Mouse (Mus musculus) midbrain, embryonic 15.5 days (tissue): ENCODE results near the gene H2-Q6. TPM values are rescaled to one million over a fixed set of nuclear protein-coding genes. Genes with fewer than 3 reads are reported as not detected.
"Not testable (repeated sequence)": the region's sequence is repeated elsewhere in the genome, so short reads cannot be mapped to it uniquely, and the experiment has no call there.

ENCODE experiments used
- ATAC-seq: fragments of 200-750 bp; cut with Nextera tagmentation; replicated peaks from 2 replicates; pipeline ENCODE4 v1.8.0; 2017; ENCODE audit warnings: moderate TSS enrichment
- H3K27ac ChIP-seq: fragments of 300-500 bp; sonication (generic); 2 replicates; pipeline ENCODE4 v1.5.1; 2015; ENCODE audit warnings: mild to moderate bottlenecking, inconsistent platforms
- H3K27me3 ChIP-seq: fragments of 300-500 bp; sonication (generic); replicated peaks from 2 replicates; pipeline ENCODE4 v1.6.1; 2015; ENCODE audit warnings: inconsistent platforms
- H3K36me3 ChIP-seq: fragments of 300-500 bp; sonication (generic); replicated peaks from 2 replicates; pipeline ENCODE4 v1.6.1; 2015; ENCODE audit warnings: inconsistent platforms
- H3K4me1 ChIP-seq: fragments of 300-500 bp; sonication (generic); 2 replicates; pipeline ENCODE4 v1.6.1; 2015; ENCODE audit warnings: inconsistent platforms
- H3K4me2 ChIP-seq: fragments of 300-500 bp; sonication (generic); 2 replicates; pipeline ENCODE4 v1.6.1; 2015; ENCODE audit warnings: inconsistent platforms, mild to moderate bottlenecking, moderate library complexity
- H3K4me3 ChIP-seq: fragments of 300-500 bp; sonication (generic); 2 replicates; pipeline ENCODE4 v1.5.1; 2015; ENCODE audit warnings: mild to moderate bottlenecking, inconsistent platforms
- H3K9ac ChIP-seq: fragments of 300-500 bp; sonication (generic); 2 replicates; pipeline ENCODE4 v1.6.1; 2015; ENCODE audit warnings: mild to moderate bottlenecking, inconsistent platforms
- H3K9me3 ChIP-seq: fragments of 300-500 bp; sonication (generic); 2 replicates; pipeline ENCODE4 v1.6.1; 2016; ENCODE audit warnings: inconsistent platforms
- WGBS: fragments of 180-500 bp; shearing (Covaris S2); methylation state at CpG from one replicate; pipeline ENCODE4 v1.1.7; 2015; ENCODE audit warnings: mixed read lengths; 5-methylcytosine and 5-hydroxymethylcytosine counted together
- polyA plus RNA-seq: library from polyadenylated mRNA; unstranded; fragments of >200 nt; fragmentation: Nextera tagmentation; extraction: Ambion mirVana; gene quantifications from 2 replicates; pipeline ENCODE4 v1.2.1, GENCODE M21; 2015

H2-Q6 gene
- polyA plus RNA-seq, 1 experiment from 2014 or later = 0.89 TPM

DNA sequence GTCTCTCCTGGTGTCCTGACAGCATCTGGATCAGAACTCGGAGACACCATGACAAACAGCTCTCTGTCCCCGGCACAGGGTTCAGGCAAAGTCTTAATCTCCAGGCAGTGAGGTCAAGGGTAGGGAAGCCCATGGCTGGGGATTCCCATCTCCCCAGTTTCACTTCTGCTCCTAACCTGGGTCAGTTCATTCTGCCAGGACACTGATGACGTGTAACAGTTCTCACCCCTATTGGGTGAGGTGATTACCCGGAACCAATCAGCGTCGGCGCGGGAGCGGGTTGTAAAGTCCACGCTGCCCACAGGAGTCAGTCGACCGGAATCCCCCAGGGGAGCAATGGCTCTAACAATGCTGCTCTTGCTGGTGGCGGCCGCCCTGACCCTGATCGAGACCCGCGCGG lies 14.2 kb downstream of the H2-Q6 start, which contains the start of gene H2-Q7:
Gene H2-Q7, plus strand, starts transcription at position 271 of the 400 bp plus-strand sequence.
- H3K9me3 ChIP-seq, H3K27ac ChIP-seq, H3K36me3 ChIP-seq, H3K4me1 ChIP-seq: not testable (repeated sequence)
- Histone ChIP-seq H3K27me3 (peaks cover 11% of the 10 kb centered on the region; the same call in 1 of the 2 replicates), H3K9ac (peak within 1 kb of the TSS; percentile 32), H3K4me3 (peak within 1 kb of the TSS; percentile 44), H3K4me2 (peak within 1 kb of the TSS; percentile 81)
- peak; percentile 90 for ATAC-seq
- 1% methylated on average over 18 of the region's 18 CpGs for WGBS

DNA sequence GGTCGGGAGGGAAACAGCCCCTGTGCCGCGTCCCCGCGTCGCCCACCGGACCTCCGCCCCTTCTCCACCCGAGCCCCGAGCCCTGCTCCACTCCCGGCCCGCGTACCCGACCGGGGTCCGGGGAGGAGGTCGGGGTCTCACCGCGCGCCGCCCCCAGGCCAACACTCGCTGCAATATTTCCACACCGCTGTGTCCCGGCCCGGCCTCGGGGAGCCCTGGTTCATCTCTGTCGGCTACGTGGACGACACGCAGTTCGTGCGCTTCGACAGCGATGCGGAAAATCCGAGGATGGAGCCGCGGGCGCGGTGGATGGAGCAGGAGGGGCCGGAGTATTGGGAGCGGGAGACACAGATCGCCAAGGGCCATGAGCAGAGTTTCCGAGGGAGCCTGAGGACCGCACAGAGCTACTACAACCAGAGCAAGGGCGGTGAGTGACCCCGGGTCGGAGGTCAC lies 14.7 kb downstream of the H2-Q6 start:
- peak; percentile 77 for ATAC-seq
- H3K27ac ChIP-seq, H3K4me1 ChIP-seq, H3K36me3 ChIP-seq, H3K9me3 ChIP-seq: not testable (repeated sequence)
- Histone ChIP-seq H3K9ac (peak overlapping the region; percentile 32), H3K4me2 (peak overlapping the region; percentile 81), H3K4me3 (peak overlapping the region; percentile 44), H3K27me3 (peaks cover 11% of the 10 kb centered on the region; the same call in 1 of the 2 replicates)
- WGBS = 2% methylated on average over 46 of the region's 48 CpGs

DNA sequence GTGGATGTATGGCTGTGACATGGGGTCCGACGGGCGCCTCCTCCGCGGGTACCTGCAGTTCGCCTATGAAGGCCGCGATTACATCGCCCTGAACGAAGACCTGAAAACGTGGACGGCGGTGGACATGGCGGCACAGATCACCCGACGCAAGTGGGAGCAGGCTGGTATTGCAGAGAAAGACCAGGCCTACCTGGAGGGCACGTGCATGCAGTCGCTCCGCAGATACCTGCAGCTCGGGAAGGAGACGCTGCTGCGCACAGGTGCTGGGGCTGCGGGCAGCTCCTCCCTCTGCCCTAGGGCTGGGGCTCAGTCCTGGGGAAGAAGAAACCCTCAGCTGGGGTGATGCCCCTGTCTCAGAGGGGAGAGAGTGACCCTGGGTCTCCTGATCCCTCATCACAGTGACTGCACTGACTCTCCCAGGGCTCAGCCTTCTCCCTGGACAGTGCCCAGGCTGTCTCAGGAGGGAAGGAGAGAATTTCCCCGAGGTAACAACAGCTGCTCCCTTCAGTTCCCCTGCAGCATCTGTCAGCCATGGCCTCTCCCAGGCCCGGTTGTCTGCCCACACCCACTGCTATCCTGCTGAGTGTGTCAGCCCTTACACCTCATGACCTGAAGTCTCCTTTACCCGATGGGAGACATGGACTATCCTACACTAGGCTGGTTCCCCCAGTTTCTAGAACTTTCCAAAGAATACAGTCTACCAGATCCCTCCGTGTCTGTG lies 15.4 kb downstream of the H2-Q6 start:
- not testable (repeated sequence) for H3K36me3 ChIP-seq

DNA sequence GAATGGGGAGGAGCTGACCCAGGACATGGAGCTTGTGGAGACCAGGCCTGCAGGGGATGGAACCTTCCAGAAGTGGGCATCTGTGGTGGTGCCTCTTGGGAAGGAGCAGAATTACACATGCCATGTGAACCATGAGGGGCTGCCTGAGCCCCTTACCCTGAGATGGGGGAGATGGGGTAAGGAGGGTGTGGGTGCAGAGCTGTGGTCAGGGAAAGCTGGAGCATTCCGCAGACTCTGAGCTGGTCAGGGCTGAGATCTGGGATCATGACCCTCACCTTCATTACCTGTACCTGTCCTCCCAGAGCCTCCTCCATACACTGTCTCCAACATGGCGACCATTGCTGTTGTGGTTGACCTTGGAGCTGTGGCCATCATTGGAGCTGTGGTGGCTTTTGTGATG lies 17.7 kb downstream of the H2-Q6 start:
- not testable (repeated sequence) for H3K4me1 ChIP-seq, H3K4me3 ChIP-seq, H3K4me2 ChIP-seq, H3K9me3 ChIP-seq, H3K36me3 ChIP-seq, H3K27ac ChIP-seq, H3K9ac ChIP-seq, ATAC-seq
- H3K27me3 ChIP-seq = peaks cover 11% of the 10 kb centered on the region; the same call in 1 of the 2 replicates
- WGBS = 91% methylated on average over 2 of the region's 2 CpGs

More for the DNA sequence above, 15.4 kb downstream of the H2-Q6 start:
- H3K9ac ChIP-seq, H3K4me3 ChIP-seq, H3K9me3 ChIP-seq, H3K27ac ChIP-seq, H3K4me1 ChIP-seq: not testable (repeated sequence)
- Histone ChIP-seq H3K4me2 (peak overlapping the region; percentile 81; the same call in 1 of the 2 replicates), H3K27me3 (peaks cover 11% of the 10 kb centered on the region; the same call in 1 of the 2 replicates)
- 52% methylated on average over 27 of the region's 27 CpGs for WGBS
- ATAC-seq = 0 out of 2 replicates have a peak, but pooled peaks have one; percentile 10

DNA sequence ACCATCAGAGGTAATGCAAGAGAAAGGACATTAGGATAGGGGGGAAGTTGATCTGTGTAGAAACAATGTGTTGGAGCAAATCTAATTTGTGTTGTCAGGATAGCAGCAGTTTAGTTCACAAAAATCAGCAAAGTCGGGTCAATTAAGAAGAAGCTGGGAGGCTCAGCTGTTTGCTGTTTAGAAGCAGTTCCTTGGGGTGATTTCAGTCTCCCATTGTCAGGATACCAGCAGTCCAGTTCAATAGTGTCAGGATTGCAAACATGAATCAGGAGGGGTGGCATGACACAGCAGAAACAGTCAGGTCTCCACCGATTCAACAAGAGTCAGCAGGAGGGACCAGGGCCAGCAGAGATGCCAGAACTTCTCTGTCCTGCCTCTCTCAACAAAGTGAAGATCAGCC lies 19.9 kb downstream of the H2-Q6 start:
- not testable (repeated sequence) for H3K27me3 ChIP-seq, H3K27ac ChIP-seq, H3K4me3 ChIP-seq, ATAC-seq, H3K36me3 ChIP-seq, H3K9ac ChIP-seq, H3K4me2 ChIP-seq, H3K9me3 ChIP-seq, H3K4me1 ChIP-seq
- 89% methylated on average over 2 of the region's 2 CpGs for WGBS

DNA sequence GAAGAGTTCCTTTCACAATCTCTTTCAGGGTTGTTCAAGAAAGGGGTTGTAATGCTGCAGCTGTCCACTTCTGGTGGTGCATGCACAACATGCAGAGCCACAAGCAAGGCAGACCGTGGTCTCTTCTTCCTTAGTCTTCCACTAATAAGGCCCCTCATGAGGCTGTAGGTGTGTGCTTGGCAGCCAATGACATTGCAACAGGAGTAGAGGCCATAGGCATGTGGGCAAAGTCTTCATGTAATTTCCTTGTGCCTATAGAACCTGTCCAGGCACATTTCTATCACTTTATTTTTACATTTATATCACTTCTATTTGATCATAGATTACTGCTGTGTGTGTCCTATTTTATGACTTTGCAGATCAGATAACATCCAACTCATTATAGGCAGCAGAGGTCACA lies 33.6 kb downstream of the H2-Q6 start:
- H3K27me3 ChIP-seq, H3K4me3 ChIP-seq, H3K36me3 ChIP-seq, H3K4me2 ChIP-seq, H3K4me1 ChIP-seq, H3K9ac ChIP-seq, ATAC-seq, H3K9me3 ChIP-seq, H3K27ac ChIP-seq: not testable (repeated sequence)
- no CpG with 5 or more reads among the region's 1 CpGs for whole genome bisulfite sequencing

DNA sequence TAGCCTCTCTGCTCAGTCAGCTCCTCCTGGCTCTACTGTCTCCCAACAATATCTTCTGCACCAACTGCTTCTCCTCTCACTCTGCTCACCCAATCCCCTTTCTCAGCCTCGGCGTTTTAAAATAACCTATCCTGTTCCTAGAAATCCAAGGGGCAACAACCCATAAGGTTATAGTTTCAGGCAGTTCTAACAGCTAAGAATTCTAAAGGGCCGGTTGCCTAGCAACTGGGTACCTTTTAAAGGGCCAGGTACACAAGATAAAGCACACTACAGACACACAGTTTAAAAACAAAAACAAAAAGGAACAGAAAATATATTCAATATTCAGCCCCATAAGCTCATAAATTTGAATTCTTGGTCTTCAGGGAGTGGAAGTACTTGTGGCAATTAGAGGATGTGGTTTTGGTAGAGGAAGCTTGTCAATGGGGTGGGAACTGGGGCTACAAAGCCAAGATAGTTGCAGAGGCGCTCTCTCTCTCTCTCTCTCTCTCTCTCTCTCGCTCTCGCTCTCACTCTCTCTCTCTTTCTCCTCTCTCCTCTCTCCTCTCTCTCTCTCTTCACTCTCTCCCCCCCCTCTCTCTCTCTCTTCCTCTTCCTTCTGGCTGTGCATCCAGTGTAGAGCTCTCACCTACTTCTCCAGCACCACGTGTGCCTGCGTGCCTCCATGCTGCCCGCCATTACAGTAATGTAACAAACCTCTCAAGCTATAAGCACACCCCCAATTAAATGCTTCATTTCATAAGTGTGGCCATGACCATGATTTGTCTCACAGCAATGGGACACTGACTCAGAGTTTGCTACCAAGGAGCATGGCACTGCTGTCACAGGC lies 36.1 kb downstream of the H2-Q6 start:
- peak; percentile 93 for ATAC-seq
- H3K27me3 ChIP-seq, H3K27ac ChIP-seq, H3K9ac ChIP-seq, H3K4me2 ChIP-seq, H3K4me1 ChIP-seq, H3K36me3 ChIP-seq, H3K9me3 ChIP-seq, H3K4me3 ChIP-seq: not testable (repeated sequence)
- WGBS = 43% methylated on average over 3 of the region's 9 CpGs

DNA sequence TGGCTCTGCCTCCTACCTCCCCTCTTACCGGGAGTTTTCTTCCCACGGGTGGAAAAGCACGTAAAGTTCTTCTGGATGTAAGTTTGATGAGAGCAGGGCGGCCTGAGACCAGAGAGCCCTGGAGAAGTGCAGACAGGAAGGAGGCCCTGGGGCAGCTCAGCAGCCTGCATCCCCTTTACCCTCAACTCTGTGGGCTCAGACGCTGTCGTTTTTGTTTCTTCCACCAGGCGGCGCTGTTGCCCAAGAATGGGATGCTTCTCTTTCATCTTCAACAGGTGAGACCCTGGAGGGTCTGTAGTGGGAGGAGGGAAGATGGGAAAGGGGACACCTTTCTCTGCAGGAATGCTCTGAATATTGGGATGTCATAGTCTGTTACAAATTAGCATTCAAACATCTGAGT lies 41.0 kb downstream of the H2-Q6 start:
- peaks cover 23% of the 10 kb centered on the region for H3K27me3 ChIP-seq
- not testable (repeated sequence) for H3K4me3 ChIP-seq, H3K36me3 ChIP-seq, H3K27ac ChIP-seq, H3K9me3 ChIP-seq, H3K4me2 ChIP-seq, ATAC-seq, H3K9ac ChIP-seq
- WGBS = 10% methylated on average over 8 of the region's 8 CpGs
- peaks cover 10% of the 10 kb centered on the region for H3K4me1 ChIP-seq

DNA sequence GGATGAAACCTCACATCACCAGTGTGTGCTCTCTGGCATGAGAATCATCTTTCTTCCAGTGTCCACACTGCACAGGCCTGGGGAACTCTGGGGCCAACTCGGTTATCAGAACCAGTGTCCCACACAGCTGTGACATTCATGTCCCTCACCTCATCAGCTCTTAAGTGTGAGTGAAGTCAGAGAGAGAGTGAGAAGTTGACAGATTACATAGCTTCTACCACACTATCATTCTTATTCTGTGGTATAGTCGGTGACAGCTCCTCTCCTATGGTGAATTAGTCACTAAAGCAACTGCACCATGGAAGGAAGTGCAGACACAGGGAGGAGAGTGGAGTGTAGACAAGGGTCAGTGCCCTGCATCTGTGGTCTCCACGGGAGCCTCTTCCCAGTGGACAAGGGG lies 44.3 kb downstream of the H2-Q6 start:
- H3K9ac ChIP-seq = not testable (repeated sequence)

DNA sequence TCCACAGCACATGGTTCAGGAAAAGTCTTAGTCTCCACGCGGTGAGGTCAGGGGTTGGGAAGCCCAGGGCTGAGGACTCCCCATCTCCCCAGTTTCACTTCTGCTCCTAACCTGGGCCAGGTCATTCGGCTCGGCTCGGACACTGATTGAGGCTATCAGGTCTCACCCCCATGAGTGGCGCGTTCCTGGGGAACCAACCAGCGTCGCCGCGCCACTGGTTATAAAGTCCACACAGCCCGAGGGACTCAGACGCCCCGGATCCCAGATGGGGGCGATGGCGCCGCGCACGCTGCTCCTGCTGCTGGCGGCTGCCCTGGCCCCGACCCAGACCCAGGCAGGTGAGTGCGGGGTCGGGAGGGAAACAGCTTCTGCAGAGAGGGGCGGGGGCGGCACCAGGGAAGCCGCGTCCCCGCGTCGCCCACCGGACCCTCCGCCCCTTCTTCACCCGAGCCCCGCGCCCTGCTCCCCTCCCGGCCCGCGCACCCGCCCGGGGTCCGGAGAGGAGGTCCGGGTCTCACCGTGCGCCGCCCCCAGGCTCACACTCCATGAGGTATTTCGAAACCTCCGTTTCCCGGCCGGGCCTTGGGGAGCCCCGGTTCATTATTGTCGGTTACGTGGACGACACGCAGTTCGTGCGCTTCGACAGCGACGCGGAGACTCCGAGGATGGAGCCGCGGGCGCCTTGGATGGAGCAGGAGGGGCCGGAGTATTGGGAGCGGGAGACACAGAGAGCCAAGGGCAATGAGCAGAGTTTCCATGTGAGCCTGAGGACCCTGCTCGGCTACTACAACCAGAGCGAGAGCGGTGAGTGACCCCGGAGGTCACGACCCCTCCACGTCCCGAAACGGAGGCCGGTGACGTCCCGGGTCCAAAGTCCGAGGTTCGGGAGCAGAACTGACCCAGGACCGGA lies 45.4 kb downstream of the H2-Q6 start, which contains the start of gene H2-Q10:
Gene H2-Q10, plus strand, starts transcription at position 248 of the 910 bp plus-strand sequence.
- 1% methylated on average over 74 of the region's 80 CpGs for WGBS
- no peak within 1 kb of the TSS for H3K27ac ChIP-seq
- no peaks in the 10 kb centered on the region for H3K36me3 ChIP-seq
- 0 out of 2 replicates have a peak, but pooled peaks have one; percentile 48 for ATAC-seq
- H3K4me3 ChIP-seq = peak within 1 kb of the TSS; percentile 39
- peaks cover 11% of the 10 kb centered on the region for H3K4me1 ChIP-seq
- H3K9me3 ChIP-seq = no peaks in the 10 kb centered on the region
- H3K9ac ChIP-seq = peak within 1 kb of the TSS; percentile 16
- peaks cover 26% of the 10 kb centered on the region for H3K27me3 ChIP-seq
- H3K4me2 ChIP-seq = peak within 1 kb of the TSS; percentile 74

More for the DNA sequence above, 44.3 kb downstream of the H2-Q6 start:
- Histone ChIP-seq H3K27me3 (peaks cover 26% of the 10 kb centered on the region), H3K4me1 (peaks cover 11% of the 10 kb centered on the region)
- H3K27ac ChIP-seq, H3K36me3 ChIP-seq, H3K9me3 ChIP-seq, H3K4me2 ChIP-seq, ATAC-seq, H3K4me3 ChIP-seq: not testable (repeated sequence)
- WGBS = 78% methylated on average over 3 of the region's 3 CpGs
